Comparison of ENCODE assay signal across 10 mouse cellular contexts in genomic region chr17:27656414-27656813, GRCm38 (mm10). TPM values are rescaled to one million over a fixed set of nuclear protein-coding genes. Genes with fewer than 3 reads are reported as not detected.
A peak's percentile ranks its signal among the peaks of the same experiment; 100 is the strongest.
DNase-seq lines count a peak whose midpoint lies in the region; ATAC-seq and TF ChIP-seq lines count a peak whose summit lies in the region.
"Had no signal": no experiment of that assay in that cellular context is flagged by ENCODE, and none has a peak within 500 bp of the region (broad histone marks: within the 10 kb centered on the region; RNA-seq: fewer than 3 reads in every experiment).

No protein-coding gene starts in this region.

- TF ChIP-seq CTCF in layer of hippocampus, adult 2 months (conservative IDR thresholded peaks at IDR 0.05) = no peak
- no peak for TF ChIP-seq CTCF in midbrain, postnatal 0 days (IDR thresholded peaks at IDR 0.05)

- H3K27ac ChIP-seq in layer of hippocampus, adult 2 months = peak overlapping the region; percentile 96
- no peak overlapping the region for H3K27ac ChIP-seq in embryonic facial prominence, embryonic 12.5 days
- H3K27ac ChIP-seq in hindbrain, embryonic 11.5 days (ENCODE audit: low read depth, low read length) = no peak overlapping the region
- H3K27ac ChIP-seq in midbrain, postnatal 0 days (ENCODE audit: low read depth, low read length) = peak overlapping the region; percentile 67; the same call in 1 of the 2 replicates

- H3K4me2 ChIP-seq in embryonic facial prominence, embryonic 12.5 days (replicated peaks) = peak overlapping the region; percentile 98
- peak overlapping the region; percentile 87 for H3K4me2 ChIP-seq in hindbrain, embryonic 11.5 days (replicated peaks; ENCODE audit: low read depth, low read length)
- H3K4me2 ChIP-seq in midbrain, postnatal 0 days (ENCODE audit: low read depth, low read length, poor library complexity, severe bottlenecking) = peak overlapping the region; percentile 68

- H3K9ac ChIP-seq in embryonic facial prominence, embryonic 12.5 days = 0 out of 2 replicates have a peak overlapping the region, but pooled peaks have one; percentile 49
- no peak overlapping the region for H3K9ac ChIP-seq in hindbrain, embryonic 11.5 days (ENCODE audit: low read depth, low read length)
- peak overlapping the region; percentile 80 for H3K9ac ChIP-seq in midbrain, postnatal 0 days (replicated peaks; ENCODE audit: low read length, poor library complexity, severe bottlenecking)

- WGBS in embryonic facial prominence, embryonic 12.5 days = 6% methylated on average over 5 of the region's 5 CpGs
- WGBS in hindbrain, embryonic 11.5 days = 14% methylated on average over 5 of the region's 5 CpGs
- WGBS in midbrain, postnatal 0 days = 23% methylated on average over 5 of the region's 5 CpGs

- no peaks in the 10 kb centered on the region for H3K9me3 ChIP-seq in embryonic facial prominence, embryonic 12.5 days
- H3K9me3 ChIP-seq in hindbrain, embryonic 11.5 days (ENCODE audit: control insufficient read depth, low read length) = no peaks in the 10 kb centered on the region
- no peaks in the 10 kb centered on the region for H3K9me3 ChIP-seq in midbrain, postnatal 0 days (ENCODE audit: low read length)

- no peak for ATAC-seq in embryonic facial prominence, embryonic 12.5 days (ENCODE audit: insufficient number of reproducible peaks, insufficient read depth, low FRiP score, low TSS enrichment)
- no peak for ATAC-seq in hindbrain, embryonic 11.5 days (ENCODE audit: low FRiP score)
- ATAC-seq in midbrain, postnatal 0 days (ENCODE audit: low FRiP score) = no peak

- peaks cover 21% of the 10 kb centered on the region for H3K4me1 ChIP-seq in embryonic facial prominence, embryonic 12.5 days
- peaks cover 4% of the 10 kb centered on the region; the same call in 1 of the 2 replicates for H3K4me1 ChIP-seq in hindbrain, embryonic 11.5 days (replicated peaks; ENCODE audit: control insufficient read depth, insufficient read depth, low read length)
- H3K4me1 ChIP-seq in midbrain, postnatal 0 days (ENCODE audit: insufficient read depth, low read length) = peaks cover 11% of the 10 kb centered on the region; the same call in 1 of the 2 replicates

- no peaks in the 10 kb centered on the region for H3K36me3 ChIP-seq in embryonic facial prominence, embryonic 12.5 days
- H3K36me3 ChIP-seq in hindbrain, embryonic 11.5 days (ENCODE audit: control insufficient read depth, insufficient read depth, low read length) = no peaks in the 10 kb centered on the region
- no peaks in the 10 kb centered on the region for H3K36me3 ChIP-seq in midbrain, postnatal 0 days (ENCODE audit: insufficient read depth, low read length)

- peaks cover 30% of the 10 kb centered on the region for H3K27me3 ChIP-seq in embryonic facial prominence, embryonic 12.5 days
- H3K27me3 ChIP-seq in hindbrain, embryonic 11.5 days (ENCODE audit: control insufficient read depth, insufficient read depth, low read length) = peaks cover 12% of the 10 kb centered on the region
- H3K27me3 ChIP-seq in midbrain, postnatal 0 days (ENCODE audit: insufficient read depth, low read length) = no peaks in the 10 kb centered on the region

- DNase-seq in layer of hippocampus, adult 2 months (ENCODE audit: low spot score in 2 of 2) = no peak
- DNase-seq in layer of hippocampus, adult 8-10 months (ENCODE audit: low spot score in 2 of 2) = no peak
- DNase-seq in hindbrain, embryonic 11.5 days (ENCODE audit: low spot score) = no peak
- no peak for DNase-seq in midbrain, postnatal 0 days (ENCODE audit: low spot score)
- DNase-seq in adrenal gland, adult 18-20 months (ENCODE audit: low spot score in 2 of 2) = no peak
- DNase-seq in spleen, postnatal 14 days (ENCODE audit: low spot score in 2 of 2) = no peak
- DNase-seq in kidney, postnatal 36 days = no peak
- DNase-seq: kidney, adult 9 months had no signal

- H3K4me3 ChIP-seq in layer of hippocampus, adult 2 months = peak overlapping the region; percentile 73
- H3K4me3 ChIP-seq in embryonic facial prominence, embryonic 12.5 days = peak overlapping the region; percentile 53
- H3K4me3 ChIP-seq in hindbrain, embryonic 11.5 days (ENCODE audit: low read depth, low read length) = no peak overlapping the region
- peak overlapping the region; percentile 71 for H3K4me3 ChIP-seq in midbrain, postnatal 0 days (ENCODE audit: low read depth, low read length)

RNA-seq across cellular contexts. Expression of gene Pacsin1, which starts 1.1 kb away (rescaled TPM):
- total RNA-seq in layer of hippocampus, adult 2 months (2021) = 100 to 1,000 TPM; 321 to 335 TPM
- total RNA-seq in layer of hippocampus, adult 8-10 months (2022) = 100 to 1,000 TPM; 308 to 331 (median 324) TPM
- polyA plus RNA-seq in embryonic facial prominence, embryonic 12.5 days (2016; fragmentation: Nextera tagmentation; extraction: Ambion mirVana) = 6.5 and 7.5 TPM in 2 replicates
- 3.5 and 3.7 TPM in 2 replicates for polyA plus RNA-seq in hindbrain, embryonic 11.5 days (2014; fragmentation: Nextera tagmentation; extraction: Ambion mirVana)
- total RNA-seq in midbrain, postnatal 0 days (2014; rRNA removed) = 47.0 and 50.3 TPM in 2 replicates
- 85.2 and 87.6 TPM in 2 replicates for polyA plus RNA-seq in midbrain, postnatal 0 days (2015; fragmentation: Nextera tagmentation; extraction: Ambion mirVana)
- 1 to 10 TPM; 4.9 TPM for total RNA-seq in adrenal gland, adult 18-20 months (2021)

RNA-seq across cellular contexts. Expression of gene Rps10, which starts 19.9 kb away (rescaled TPM):
- total RNA-seq in layer of hippocampus, adult 2 months (2021) = 100 to 1,000 TPM; 495 to 504 TPM
- total RNA-seq in layer of hippocampus, adult 8-10 months (2022) = 100 to 1,000 TPM; 403 to 610 (median 491) TPM
- 943 and 948 TPM in 2 replicates for polyA plus RNA-seq in embryonic facial prominence, embryonic 12.5 days (2016; fragmentation: Nextera tagmentation; extraction: Ambion mirVana)
- polyA plus RNA-seq in hindbrain, embryonic 11.5 days (2014; fragmentation: Nextera tagmentation; extraction: Ambion mirVana) = 817 and 827 TPM in 2 replicates
- total RNA-seq in midbrain, postnatal 0 days (2014; rRNA removed) = 1,349 and 1,717 TPM in 2 replicates
- polyA plus RNA-seq in midbrain, postnatal 0 days (2015; fragmentation: Nextera tagmentation; extraction: Ambion mirVana) = 447 and 461 TPM in 2 replicates
- 100 to 1,000 TPM; 930 to 948 TPM for total RNA-seq in adrenal gland, adult 18-20 months (2021)

RNA-seq across cellular contexts. Expression of gene RPS10-NUDT3, which starts 21.4 kb away (rescaled TPM):
- total RNA-seq in layer of hippocampus, adult 2 months (2021) = not detected
- 1 to 10 TPM in 1 of 4 experiments, not detected in 3; 1.6 TPM for total RNA-seq in layer of hippocampus, adult 8-10 months (2022)
- polyA plus RNA-seq in embryonic facial prominence, embryonic 12.5 days (2016; fragmentation: Nextera tagmentation; extraction: Ambion mirVana) = not detected in 2 replicates
- not detected in 2 replicates for polyA plus RNA-seq in hindbrain, embryonic 11.5 days (2014; fragmentation: Nextera tagmentation; extraction: Ambion mirVana)
- total RNA-seq in midbrain, postnatal 0 days (2014; rRNA removed) = not detected in 2 replicates
- polyA plus RNA-seq in midbrain, postnatal 0 days (2015; fragmentation: Nextera tagmentation; extraction: Ambion mirVana) = not detected in 2 replicates
- total RNA-seq in adrenal gland, adult 18-20 months (2021) = not detected
- polyA plus RNA-seq: liver, embryonic 11.5 days had no signal

RNA-seq across cellular contexts. Expression of gene Nudt3, which starts 33.1 kb away (rescaled TPM):
- total RNA-seq in layer of hippocampus, adult 2 months (2021) = 100 to 1,000 TPM; 462 to 510 TPM
- 100 to 1,000 TPM; 470 to 533 (median 501) TPM for total RNA-seq in layer of hippocampus, adult 8-10 months (2022)
- polyA plus RNA-seq in embryonic facial prominence, embryonic 12.5 days (2016; fragmentation: Nextera tagmentation; extraction: Ambion mirVana) = 135 and 137 TPM in 2 replicates
- 53.3 and 61.2 TPM in 2 replicates for polyA plus RNA-seq in hindbrain, embryonic 11.5 days (2014; fragmentation: Nextera tagmentation; extraction: Ambion mirVana)
- total RNA-seq in midbrain, postnatal 0 days (2014; rRNA removed) = 280 and 286 TPM in 2 replicates
- polyA plus RNA-seq in midbrain, postnatal 0 days (2015; fragmentation: Nextera tagmentation; extraction: Ambion mirVana) = 203 and 211 TPM in 2 replicates
- 100 to 1,000 TPM; 201 to 202 TPM for total RNA-seq in adrenal gland, adult 18-20 months (2021)

Comparison
In these comparisons a context has a peak if more than half of its experiments do, and no peak if none do; other contexts are left out.
1. H3K27ac ChIP-seq: peak in layer of hippocampus, adult 2 months (single experiment) and midbrain, postnatal 0 days (single experiment); none in embryonic facial prominence, embryonic 12.5 days (single experiment) and hindbrain, embryonic 11.5 days (single experiment).
2. Peak in every context shown above with its lines, with median percentiles within 50 percentile points of each other: H3K4me2 ChIP-seq.